Comparison of ENCODE assay signal across 30 mouse cellular contexts in genomic region chr13:118310080-118310479, GRCm38 (mm10).
"Had no signal": no experiment of that assay in that cellular context is flagged by ENCODE, and none has a peak within 500 bp of the region (broad histone marks: within the 10 kb centered on the region; RNA-seq: fewer than 3 reads in every experiment).

No protein-coding gene starts in this region.

- H3K36me3 ChIP-seq: limb, embryonic 10.5 days; limb, embryonic 12.5 days; limb, embryonic 13.5 days; limb, embryonic 15.5 days; liver, embryonic 12.5 days; liver, embryonic 13.5 days; liver, embryonic 15.5 days; lung, embryonic 15.5 days; midbrain, embryonic 10.5 days; midbrain, embryonic 12.5 days; midbrain, embryonic 13.5 days; midbrain, embryonic 15.5 days; neural tube, embryonic 12.5 days had no signal

- H3K27me3 ChIP-seq: limb, embryonic 12.5 days; limb, embryonic 13.5 days; limb, embryonic 15.5 days; liver, embryonic 12.5 days; liver, embryonic 13.5 days; liver, embryonic 15.5 days; lung, embryonic 15.5 days; megakaryocyte, embryonic 14.5 days; midbrain, embryonic 12.5 days; midbrain, embryonic 13.5 days; midbrain, embryonic 15.5 days; neural tube, embryonic 12.5 days had no signal

- H3K4me3 ChIP-seq: left cerebral cortex, adult 2 months; limb, embryonic 10.5 days; limb, embryonic 12.5 days; limb, embryonic 13.5 days; limb, embryonic 15.5 days; liver, embryonic 12.5 days; liver, embryonic 13.5 days; liver, embryonic 15.5 days; lung, embryonic 15.5 days; megakaryocyte, embryonic 14.5 days; midbrain, embryonic 10.5 days; midbrain, embryonic 12.5 days; midbrain, embryonic 13.5 days; midbrain, embryonic 15.5 days; neural tube, embryonic 12.5 days had no signal

- H3K4me2 ChIP-seq: limb, embryonic 12.5 days; limb, embryonic 13.5 days; limb, embryonic 15.5 days; liver, embryonic 11.5 days; liver, embryonic 12.5 days; liver, embryonic 13.5 days; liver, embryonic 15.5 days; lung, embryonic 14.5 days; lung, embryonic 15.5 days; midbrain, embryonic 11.5 days; midbrain, embryonic 12.5 days; midbrain, embryonic 13.5 days; midbrain, embryonic 15.5 days; neural tube, embryonic 12.5 days had no signal

- ATAC-seq: liver, embryonic 12.5 days; liver, postnatal 0 days; lung, postnatal 0 days; midbrain, embryonic 13.5 days; midbrain, embryonic 15.5 days; midbrain, embryonic 16.5 days had no signal

- DNase-seq: left cerebral cortex, postnatal 4 days; liver; liver, embryonic 13.5 days; liver, postnatal 0 days; lung, adult 18-20 months; lung, adult 2 months; lung, embryonic 14.5 days; lung, postnatal 10 days; lung, postnatal 14 days; lung, postnatal 36 days; lung, postnatal 4 days; midbrain, embryonic 14.5 days had no signal
